Mouse (Mus musculus) lung, postnatal 4 days (tissue): ENCODE results near the gene Mgrn1.

Experiments
- DNase-seq, 2 experiments: peaks; one replicate each; pipeline ENCODE4 v3.0.0; 2021

Gene Mgrn1

GRCm38 (mm10) chr16:4879101-4879707 lies 6.8 kb upstream of the Mgrn1 start:
- no peak for DNase-seq

GRCm38 (mm10) chr16:4879708-4880124 lies 6.3 kb upstream of the Mgrn1 start:
- DNase-seq: peak; percentile 94 to 96

GRCm38 (mm10) chr16:4880136-4880825 lies 5.8 kb upstream of the Mgrn1 start, which contains the start of gene Ubald1:
Ubald1 (minus strand) TSS chr16:4880315.
- peak; percentile 97 to 99 for DNase-seq

- no peak for DNase-seq
Observed at GRCm38 (mm10) chr16:4881400-4882351, 4.4 kb upstream of the Mgrn1 start.

- DNase-seq: peak in 1 of 2 experiments; percentile 26
Observed at GRCm38 (mm10) chr16:4884930-4885329, 1.1 kb upstream of the Mgrn1 start.

- DNase-seq: no peak
Observed at GRCm38 (mm10) chr16:4886690-4887020, 606 bp downstream of the Mgrn1 start.

- DNase-seq: peak in 1 of 2 experiments; percentile 23
Observed at GRCm38 (mm10) chr16:4890201-4890709, 4.2 kb downstream of the Mgrn1 start.

GRCm38 (mm10) chr16:4892171-4892570 lies 6.1 kb downstream of the Mgrn1 start:
- peak in 1 of 2 experiments; percentile 10 for DNase-seq

- peak in 1 of 2 experiments; percentile 68 for DNase-seq
Observed at GRCm38 (mm10) chr16:4894201-4894908, 8.3 kb downstream of the Mgrn1 start.

GRCm38 (mm10) chr16:4896249-4897027 lies 10.4 kb downstream of the Mgrn1 start:
- DNase-seq: no peak

- DNase-seq: no peak
Observed at GRCm38 (mm10) chr16:4897146-4897730, 11.2 kb downstream of the Mgrn1 start.

- DNase-seq: no peak
Observed at GRCm38 (mm10) chr16:4898881-4899280, 12.8 kb downstream of the Mgrn1 start.

- no peak for DNase-seq
Observed at GRCm38 (mm10) chr16:4899711-4900110, 13.7 kb downstream of the Mgrn1 start.

GRCm38 (mm10) chr16:4901167-4901566 lies 15.1 kb downstream of the Mgrn1 start:
- DNase-seq: no peak

GRCm38 (mm10) chr16:4902390-4902789 lies 16.3 kb downstream of the Mgrn1 start:
- DNase-seq: no peak

GRCm38 (mm10) chr16:4903491-4904102 lies 17.5 kb downstream of the Mgrn1 start:
- no peak for DNase-seq

- no peak for DNase-seq
Observed at GRCm38 (mm10) chr16:4904878-4905277, 18.8 kb downstream of the Mgrn1 start.

- DNase-seq: no peak
Observed at GRCm38 (mm10) chr16:4905591-4905990, 19.5 kb downstream of the Mgrn1 start.

GRCm38 (mm10) chr16:4906559-4906958 lies 20.5 kb downstream of the Mgrn1 start:
- no peak for DNase-seq

GRCm38 (mm10) chr16:4907386-4907785 lies 21.3 kb downstream of the Mgrn1 start:
- DNase-seq: no peak

- peak in 1 of 2 experiments; percentile 52 for DNase-seq
Observed at GRCm38 (mm10) chr16:4907972-4908371, 21.9 kb downstream of the Mgrn1 start.
